Mouse (Mus musculus) megakaryocyte, embryonic 14.5 days (primary cell): ENCODE results near the gene Kifc3.

Source experiments
- FLI1 ChIP-seq: IDR thresholded peaks from 2 replicates; pipeline ENCODE4 v1.6.1; 2012; ENCODE audit warnings: low read length, inconsistent platforms, mixed read lengths
- GATA1 ChIP-seq: IDR thresholded peaks from 3 replicates; pipeline ENCODE4 v1.6.1; 2012; ENCODE audit warnings: mixed read lengths, low read length, inconsistent platforms, borderline replicate concordance

GRCm38 (mm10) chr8:95215709-95216360 is 13.2 kb upstream of the Kifc3 start:
- TF ChIP-seq FLI1, result no peak
- TF ChIP-seq GATA1, result no peak
